Mouse (Mus musculus) ES-Bruce4 (cell line): ENCODE measurements at regions not wholly inside any gene's neighbourhood (a gene's known extent, or its start where the extent isn't known, plus 50 kb on each side); places are given as distances from the start of the nearest gene placed in this dataset.

ENCODE experiments used
- CTCF ChIP-seq: IDR thresholded peaks from one replicate; pipeline ENCODE4 v1.8.1; 2011; ENCODE audit warnings: low read depth, low read length
- POLR2A ChIP-seq: IDR thresholded peaks from one replicate; pipeline ENCODE4 v1.8.1; 2011; ENCODE audit warnings: low read length; ENCODE audit not compliant: insufficient read depth

DNA sequence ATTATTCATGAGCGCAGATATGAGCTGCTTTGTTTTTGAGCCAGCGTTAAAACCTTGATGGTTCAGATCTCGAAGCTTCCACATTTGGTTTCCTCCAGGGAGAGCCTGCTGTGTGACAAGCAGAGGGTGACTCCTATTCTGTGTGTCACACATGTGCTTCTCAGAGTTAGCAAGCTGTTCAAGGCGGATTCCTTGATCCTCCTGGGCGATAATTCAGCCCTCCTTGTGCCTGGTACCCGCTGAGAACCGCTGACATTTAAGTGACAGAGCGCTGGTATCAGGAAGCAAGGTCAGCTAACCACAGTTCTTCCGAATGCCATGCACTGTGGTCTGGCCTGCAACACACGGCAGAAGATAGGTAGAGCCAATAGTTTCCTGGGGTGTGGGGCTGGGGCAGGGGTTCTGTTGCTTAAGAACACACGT is 294.5 kb upstream of the Arglu1 start:
- TF ChIP-seq CTCF, result no peak
- TF ChIP-seq POLR2A, result no peak
